Mouse (Mus musculus) MEL (cell line): ENCODE measurements around the gene Brf1. TPM values are rescaled to one million over a fixed set of nuclear protein-coding genes. Genes with fewer than 3 reads are reported as not detected.

Experiments used
- DNase-seq: peaks from one replicate; pipeline ENCODE4 v3.0.0; 2011; ENCODE audit warnings: low read depth, low spot score
- H3K27ac ChIP-seq: 2 replicates; pipeline ENCODE4 v1.5.1; 2012; ENCODE audit warnings: low read depth, mild to moderate bottlenecking, control low read depth, low read length, moderate library complexity; ENCODE audit not compliant: control insufficient read depth
- H3K27me3 ChIP-seq, 2 experiments: fragments of 150-350 bp in 1 of 2; sonication (generic) in 1 of 2; 2 replicates each; pipeline ENCODE4 v1.6.1; 2012; ENCODE audit warnings: low read length in 2 of 2, mild to moderate bottlenecking in 2 of 2, improper control_type of control experiment in 1 of 2, moderate library complexity in 1 of 2; ENCODE audit not compliant: insufficient read depth in 2 of 2, control insufficient read depth in 1 of 2
- H3K36me3 ChIP-seq, 2 experiments: 2 replicates each; pipeline ENCODE4 v1.6.1; 2012 to 2014; ENCODE audit warnings: low read length in 2 of 2, improper control_type of control experiment in 1 of 2, inconsistent platforms in 1 of 2, mild to moderate bottlenecking in 1 of 2; ENCODE audit not compliant: insufficient read depth in 2 of 2, control insufficient read depth in 1 of 2
- H3K4me1 ChIP-seq, 2 experiments: fragments of 150-350 bp in 1 of 2; sonication (generic) in 1 of 2; 2 replicates each; pipeline ENCODE4 v1.6.1; 2012; ENCODE audit warnings: low read length in 2 of 2, improper control_type of control experiment in 1 of 2, mild to moderate bottlenecking in 1 of 2; ENCODE audit not compliant: insufficient read depth in 2 of 2, control insufficient read depth in 1 of 2
- H3K4me3 ChIP-seq, 2 experiments: fragments of 150-350 bp in 1 of 2; sonication (generic) in 1 of 2; 2 replicates each; pipeline ENCODE4 v1.5.1; 2012; ENCODE audit warnings: low read depth in 2 of 2, low read length in 2 of 2, mild to moderate bottlenecking in 2 of 2, moderate library complexity in 2 of 2, control low read depth in 1 of 2, improper control_type of control experiment in 1 of 2; ENCODE audit not compliant: control insufficient read depth in 1 of 2, insufficient read depth in 1 of 2
- H3K79me2 ChIP-seq: 2 replicates; pipeline ENCODE4 v1.6.1; 2012; ENCODE audit warnings: mild to moderate bottlenecking, low read length, moderate library complexity; ENCODE audit not compliant: control insufficient read depth, poor library complexity, insufficient read depth
- H3K9ac ChIP-seq: 2 replicates; pipeline ENCODE4 v1.6.1; 2012; ENCODE audit warnings: low read depth, mild to moderate bottlenecking, control low read depth, low read length, moderate library complexity; ENCODE audit not compliant: control insufficient read depth, poor library complexity, severe bottlenecking
- H3K9me3 ChIP-seq: fragments of 150-350 bp; sonication (generic); replicated peaks from 2 replicates; pipeline ENCODE4 v1.6.1; 2012; ENCODE audit warnings: mild to moderate bottlenecking, low read length, improper control_type of control experiment, moderate library complexity; ENCODE audit not compliant: insufficient read depth
- BHLHE40 ChIP-seq: IDR thresholded peaks from 2 replicates; pipeline ENCODE4 v1.6.1; 2012; ENCODE audit warnings: low read depth, mild to moderate bottlenecking, inconsistent platforms, low read length, improper control_type of control experiment, borderline replicate concordance
- CHD1 ChIP-seq: IDR thresholded peaks from 2 replicates; pipeline ENCODE4 v1.6.1; 2012; ENCODE audit warnings: low read depth, mild to moderate bottlenecking, inconsistent platforms, low read length, improper control_type of control experiment
- CHD2 ChIP-seq: IDR thresholded peaks from 2 replicates; pipeline ENCODE4 v1.6.1; 2011; ENCODE audit warnings: low read length, improper control_type of control experiment
- CTCF ChIP-seq, 3 experiments: IDR thresholded peaks in 2 of 3; conservative IDR thresholded peaks in 1 of 3; 2 replicates each; pipeline ENCODE4 v1.5.1; 2011 to 2012; ENCODE audit warnings: low read length in 3 of 3, low read depth in 2 of 3, mild to moderate bottlenecking in 2 of 3, improper control_type of control experiment in 1 of 3, inconsistent platforms in 1 of 3, mixed read lengths in 1 of 3, moderate library complexity in 1 of 3; ENCODE audit not compliant: control insufficient read depth in 1 of 3, insufficient read depth in 1 of 3, poor library complexity in 1 of 3, severe bottlenecking in 1 of 3
- EP300 ChIP-seq, 2 experiments: IDR thresholded peaks; 2 replicates each; pipeline ENCODE4 v1.6.1; 2011; ENCODE audit warnings: improper control_type of control experiment in 2 of 2, low read length in 2 of 2, low read depth in 1 of 2, mild to moderate bottlenecking in 1 of 2
- GABPA ChIP-seq: IDR thresholded peaks from 2 replicates; pipeline ENCODE4 v1.6.1; 2012; ENCODE audit warnings: low read depth, mild to moderate bottlenecking, inconsistent platforms, low read length, improper control_type of control experiment, moderate library complexity
- JUND ChIP-seq: IDR thresholded peaks from 2 replicates; pipeline ENCODE4 v1.6.1; 2011; ENCODE audit warnings: low read depth, mild to moderate bottlenecking, improper control_type of control experiment, low read length
- KAT2A ChIP-seq: conservative IDR thresholded peaks from 2 replicates; pipeline ENCODE4 v1.6.1; 2012; ENCODE audit warnings: low read depth, low read length, improper control_type of control experiment, inconsistent platforms
- MAX ChIP-seq: IDR thresholded peaks from 2 replicates; pipeline ENCODE4 v1.6.1; 2011; ENCODE audit warnings: low read length, improper control_type of control experiment
- MAZ ChIP-seq: IDR thresholded peaks from 2 replicates; pipeline ENCODE4 v1.6.1; 2012; ENCODE audit warnings: low read depth, mild to moderate bottlenecking, inconsistent platforms, low read length, improper control_type of control experiment
- MEF2A ChIP-seq: IDR thresholded peaks from 2 replicates; pipeline ENCODE4 v1.6.1; 2014; ENCODE audit warnings: low read depth, mild to moderate bottlenecking, inconsistent platforms, low read length, improper control_type of control experiment; ENCODE audit not compliant: poor library complexity, insufficient replicate concordance, severe bottlenecking; ENCODE audit errors: extremely low read depth
- NRF1 ChIP-seq: IDR thresholded peaks from 2 replicates; pipeline ENCODE4 v1.6.1; 2014; ENCODE audit warnings: low read depth, mild to moderate bottlenecking, inconsistent platforms, low read length, improper control_type of control experiment, moderate library complexity; ENCODE audit not compliant: poor library complexity, insufficient read depth, severe bottlenecking
- POLR2A ChIP-seq, 2 experiments: IDR thresholded peaks; 2 replicates each; pipeline ENCODE4 v1.6.1; 2011 to 2012; ENCODE audit warnings: low read length in 2 of 2, mild to moderate bottlenecking in 2 of 2, control low read depth in 1 of 2, improper control_type of control experiment in 1 of 2, low read depth in 1 of 2, moderate library complexity in 1 of 2; ENCODE audit not compliant: control insufficient read depth in 1 of 2, insufficient read depth in 1 of 2, poor library complexity in 1 of 2
- RAD21 ChIP-seq: IDR thresholded peaks from 2 replicates; pipeline ENCODE4 v1.6.1; 2011; ENCODE audit warnings: mild to moderate bottlenecking, low read depth, low read length, improper control_type of control experiment
- SMC3 ChIP-seq: IDR thresholded peaks from 2 replicates; pipeline ENCODE4 v1.6.1; 2011; ENCODE audit warnings: low read depth, low read length, improper control_type of control experiment
- TAL1 ChIP-seq: IDR thresholded peaks from 2 replicates; pipeline ENCODE4 v1.6.1; 2012; ENCODE audit warnings: mild to moderate bottlenecking, inconsistent platforms, low read length, moderate library complexity, mixed read lengths
- ZC3H11A ChIP-seq: IDR thresholded peaks from 2 replicates; pipeline ENCODE4 v1.6.1; 2012; ENCODE audit warnings: low read depth, mild to moderate bottlenecking, inconsistent platforms, low read length, improper control_type of control experiment
- ZMIZ1 ChIP-seq: IDR thresholded peaks from 2 replicates; pipeline ENCODE4 v1.6.1; 2012; ENCODE audit warnings: low read depth, mild to moderate bottlenecking, inconsistent platforms, low read length, improper control_type of control experiment, moderate library complexity
- polyA plus RNA-seq, 2 experiments: library from polyadenylated mRNA; stranded (reverse) in 1 of 2; unstranded in 1 of 2; fragments of >175 nt in 1 of 2; fragments of >200 nt in 1 of 2; gene quantifications; 2 replicates each; pipeline versions ENCODE4 v1.2.1 to v1.2.4; 2012; ENCODE audit warnings: low replicate concordance in 2 of 2, low read depth in 1 of 2; ENCODE audit not compliant: insufficient read length in 2 of 2, insufficient read depth in 1 of 2, missing spikeins in 1 of 2
- total RNA-seq: library from RNA; depleted of rRNA; stranded (reverse); fragments of 300-350 nt; gene quantifications from 2 replicates; pipeline ENCODE4 v1.2.3, GENCODE M21; 2012

The Brf1 gene
- total and polyA plus RNA-seq, 3 experiments = 105 to 159 TPM; not detected in 1

DNA sequence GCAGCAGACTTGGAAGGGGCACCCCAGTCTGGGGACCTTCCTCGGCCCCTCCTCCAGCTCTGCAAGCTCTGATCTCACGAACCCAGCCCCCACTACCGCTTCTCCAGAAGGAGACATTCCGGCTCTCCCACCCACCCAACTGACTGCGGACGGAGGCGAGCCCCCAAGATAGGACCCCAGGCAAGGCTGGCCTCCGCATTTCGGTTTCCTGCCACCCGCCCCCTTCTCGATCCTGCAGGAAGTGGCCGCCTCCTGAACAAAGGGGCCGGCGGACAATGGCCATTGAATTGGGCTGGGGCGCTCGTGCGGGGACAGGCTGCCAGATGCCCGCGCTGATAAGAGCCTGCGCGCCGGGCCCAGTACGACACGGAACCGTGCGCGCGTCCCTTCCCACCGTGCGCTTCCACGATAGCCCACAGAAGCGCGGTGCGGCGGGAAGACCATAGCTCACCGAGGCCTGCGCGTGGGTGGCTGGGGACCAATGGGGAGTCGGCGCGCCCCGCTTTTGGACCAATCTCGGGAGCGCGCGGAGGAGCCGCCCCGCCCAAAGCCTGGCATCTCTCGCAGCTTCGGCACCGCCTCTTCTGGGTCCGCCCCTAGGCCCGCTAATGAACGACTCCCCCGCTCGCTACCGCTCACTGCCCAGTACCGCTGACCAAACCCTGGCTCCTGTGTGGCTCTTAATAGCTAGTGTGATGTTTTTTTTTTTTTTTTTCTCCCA lies 50.3 kb downstream of the Brf1 start (continued):
- TF ChIP-seq JUND (no peak), CHD2 (peak; percentile 3), TAL1 (peak; percentile 26; the same call in 1 of the 2 replicates), GABPA (no peak; the same call in 1 of the 2 replicates)

DNA sequence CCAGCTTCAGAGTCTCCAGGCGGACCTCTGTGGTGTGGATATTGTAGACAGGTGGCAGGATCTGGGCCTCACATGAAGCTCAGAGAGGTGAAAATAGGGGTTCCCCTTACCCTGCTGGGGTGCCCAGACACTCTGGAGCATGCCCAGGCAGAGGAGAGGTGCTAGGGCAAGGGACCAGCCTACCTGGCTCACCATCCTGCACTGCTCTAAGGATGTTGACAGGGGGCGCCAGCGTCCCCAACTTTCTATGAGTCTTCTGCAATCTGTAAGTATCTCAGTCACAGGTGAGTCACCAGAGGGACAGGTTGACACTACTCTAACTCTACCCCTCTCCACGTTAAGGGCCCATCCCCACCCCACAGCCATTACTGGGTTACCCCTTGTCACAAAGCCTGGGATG lies 53.2 kb downstream of the Brf1 start:
- H3K27ac ChIP-seq = no peak overlapping the region
- no peak overlapping the region for H3K9ac ChIP-seq
- peaks cover 12 to 24% of the 10 kb centered on the region in 2 experiments for H3K4me1 ChIP-seq
- peak; percentile 82 for DNase-seq
- no peak overlapping the region for H3K4me3 ChIP-seq
- H3K9me3 ChIP-seq = no peaks in the 10 kb centered on the region
- H3K27me3 ChIP-seq = no peaks in the 10 kb centered on the region
- no peak for TF ChIP-seq EP300 (IDR thresholded peaks at IDR 0.05; ENCODE audit: low read depth in 1 of 2, low read length in 2 of 2)
- 0 out of 2 replicates have a peak, but pooled peaks have one; percentile 39 for TF ChIP-seq MAZ
- no peak for TF ChIP-seq ZMIZ1
- TF ChIP-seq MEF2A = no peak
- TF ChIP-seq CHD1 = no peak
- TF ChIP-seq NRF1 = peak; percentile 54
- peak; percentile 69 for TF ChIP-seq RAD21
- peak in 2 of 3 experiments; percentile 95 to 97; a peak in 4 of 6 replicates for TF ChIP-seq CTCF (IDR thresholded peaks at IDR 0.05 in 2 of 3, conservative IDR thresholded peaks at IDR 0.05 in 1 of 3; ENCODE audit: control insufficient read depth in 1 of 3, insufficient read depth in 1 of 3, low read depth in 2 of 3, low read length in 3 of 3, poor library complexity in 1 of 3, severe bottlenecking in 1 of 3)
- no peak for TF ChIP-seq BHLHE40
- peak; percentile 56 for TF ChIP-seq ZC3H11A
- TF ChIP-seq KAT2A = no peak
- TF ChIP-seq SMC3 = peak; percentile 83
- TF ChIP-seq MAX = 0 out of 2 replicates have a peak, but pooled peaks have one; percentile 15
- no peak for TF ChIP-seq POLR2A (IDR thresholded peaks at IDR 0.05; ENCODE audit: control insufficient read depth in 1 of 2, insufficient read depth in 1 of 2, low read depth in 1 of 2, low read length in 2 of 2, poor library complexity in 1 of 2)
- TF ChIP-seq, all 39 proteins: peak for 7
- H3K36me3 ChIP-seq = peaks cover 0 to 15% of the 10 kb centered on the region in 2 experiments; a peak in 2 of 4 replicates
- peaks cover under 1% of the 10 kb centered on the region; the same call in 1 of the 2 replicates for H3K79me2 ChIP-seq
